Mouse (Mus musculus) intestine, embryonic 16.5 days (tissue): ENCODE results near the gene Rangap1. TPM values are rescaled to one million over a fixed set of nuclear protein-coding genes. Genes with fewer than 3 reads are reported as not detected.
A peak's percentile ranks its signal among the peaks of the same experiment; 100 is the strongest.

Experiments used
- ATAC-seq: fragments of 200-750 bp; cut with Nextera tagmentation; 2 replicates; pipeline ENCODE4 v1.8.0; 2017; ENCODE audit warnings: moderate TSS enrichment, moderate library complexity
- H3K27ac ChIP-seq: fragments of 300-500 bp; sonication (generic); 2 replicates; pipeline ENCODE4 v1.5.1; 2014; ENCODE audit warnings: mild to moderate bottlenecking, low read length
- H3K27me3 ChIP-seq: fragments of 300-500 bp; sonication (generic); replicated peaks from 2 replicates; pipeline ENCODE4 v1.6.1; 2014; ENCODE audit warnings: low read length, control low read depth, mixed read lengths; ENCODE audit not compliant: control insufficient read depth, insufficient read depth
- H3K36me3 ChIP-seq: fragments of 300-500 bp; sonication (generic); 2 replicates; pipeline ENCODE4 v1.6.1; 2014; ENCODE audit warnings: low read length, control low read depth; ENCODE audit not compliant: control insufficient read depth, insufficient read depth
- H3K4me1 ChIP-seq: fragments of 300-500 bp; sonication (generic); 2 replicates; pipeline ENCODE4 v1.6.1; 2014; ENCODE audit warnings: low read length, control low read depth, mixed read lengths; ENCODE audit not compliant: control insufficient read depth, insufficient read depth
- H3K4me2 ChIP-seq: fragments of 300-500 bp; sonication (generic); 2 replicates; pipeline ENCODE4 v1.6.1; 2014; ENCODE audit warnings: low read depth, low read length, control low read depth
- H3K4me3 ChIP-seq: fragments of 300-500 bp; sonication (generic); 2 replicates; pipeline ENCODE4 v1.5.1; 2014; ENCODE audit warnings: mild to moderate bottlenecking, low read length
- H3K9ac ChIP-seq: fragments of 300-500 bp; sonication (generic); 2 replicates; pipeline ENCODE4 v1.6.1; 2014; ENCODE audit warnings: low read depth, low read length
- H3K9me3 ChIP-seq: fragments of 300-500 bp; sonication (generic); 2 replicates; pipeline ENCODE4 v1.6.1; 2016; ENCODE audit warnings: low read length, control low read depth; ENCODE audit not compliant: control insufficient read depth
- WGBS: fragments of 180-500 bp; shearing (Covaris S2); extraction: QIAGEN DNeasy Blood & Tissue Kit; methylation state at CpG from one replicate; pipeline ENCODE4 v1.1.7; 2014; 5-methylcytosine and 5-hydroxymethylcytosine counted together
- polyA plus RNA-seq: library from polyadenylated mRNA; unstranded; fragments of >200 nt; fragmentation: Nextera tagmentation; extraction: Ambion mirVana; gene quantifications from 2 replicates; pipeline ENCODE4 v1.2.1, GENCODE M21; 2015

Rangap1 gene
- polyA plus RNA-seq, result 81.1 and 90.4 TPM in 2 replicates

- Histone ChIP-seq H3K27ac (peak within 1 kb of the TSS; percentile 80), H3K4me3 (peak within 1 kb of the TSS; percentile 90), H3K9ac (peak within 1 kb of the TSS; percentile 94), H3K4me2 (peak within 1 kb of the TSS; percentile 81), H3K9me3 (no peaks in the 10 kb centered on the region), H3K4me1 (peaks cover 7% of the 10 kb centered on the region), H3K36me3 (no peaks in the 10 kb centered on the region), H3K27me3 (no peaks in the 10 kb centered on the region)
- under 1% methylated on average over 63 of the region's 65 CpGs for WGBS
- ATAC-seq, result peak; percentile 88
Measured at GRCm38 (mm10) chr15:81744992-81745600, at the start of gene Rangap1, which contains the start of gene Zc3h7b. Gene Rangap1, minus strand, starts transcription at chr15:81745530. Gene Zc3h7b, plus strand, starts transcription at chr15:81745057.

- no peak for ATAC-seq
- no peak overlapping the region for H3K4me2 ChIP-seq
Measured at GRCm38 (mm10) chr15:81792444-81792843, 47.1 kb upstream of the Rangap1 start.

DNA sequence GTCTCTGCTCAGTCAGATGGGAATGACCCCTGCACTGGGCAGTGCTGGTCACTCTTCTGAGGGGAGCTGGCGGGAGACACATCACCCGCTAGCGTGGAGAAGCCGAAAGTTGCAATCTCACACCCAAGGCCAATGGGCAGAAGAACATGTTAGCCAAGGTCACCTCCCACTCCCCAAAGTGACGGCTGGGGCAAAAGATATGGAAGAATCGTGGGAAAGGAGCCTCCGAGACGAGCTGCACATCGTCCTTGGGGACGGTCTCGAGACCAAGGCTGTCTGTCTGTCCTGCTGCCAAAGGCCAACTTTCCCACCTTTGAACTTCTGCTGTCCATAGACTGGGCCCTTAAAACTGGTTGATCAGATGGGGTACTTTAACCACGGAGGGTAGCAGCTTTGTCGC lies 42.2 kb upstream of the Rangap1 start:
- Histone ChIP-seq H3K4me1 (0 out of 2 replicates have a peak, but pooled peaks cover 3% of the 10 kb centered on the region), H3K36me3 (peaks cover 18% of the 10 kb centered on the region; the same call in 1 of the 2 replicates)

More at GRCm38 (mm10) chr15:81792444-81792843, 47.1 kb upstream of the Rangap1 start:
- Histone ChIP-seq H3K36me3 (0 out of 2 replicates have a peak, but pooled peaks cover 8% of the 10 kb centered on the region), H3K27ac (no peak overlapping the region), H3K4me3 (no peak overlapping the region), H3K4me1 (no peaks in the 10 kb centered on the region), H3K27me3 (no peaks in the 10 kb centered on the region), H3K9me3 (no peaks in the 10 kb centered on the region), H3K9ac (no peak overlapping the region)
- WGBS, result 92% methylated on average over 9 of the region's 9 CpGs

DNA sequence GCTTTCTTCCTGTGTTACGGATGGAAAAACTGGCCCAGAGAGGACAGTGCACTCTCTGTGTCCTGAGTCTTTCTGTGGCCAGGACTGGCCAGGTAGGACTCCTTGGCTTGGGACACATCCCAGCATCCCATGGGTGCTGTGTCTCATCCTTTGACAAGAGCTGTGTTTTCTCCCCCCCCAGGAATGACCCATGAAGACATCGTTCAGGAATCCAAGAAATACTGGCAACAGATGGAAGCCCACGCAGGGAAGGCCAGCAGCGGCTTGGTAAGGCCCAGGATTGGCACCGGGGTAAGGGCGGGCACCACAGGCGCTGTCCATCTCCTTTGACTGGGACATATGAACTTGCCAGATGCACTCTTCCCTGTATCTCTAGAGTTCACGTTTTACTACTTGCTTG lies 40.4 kb upstream of the Rangap1 start:
- peaks cover 12% of the 10 kb centered on the region; the same call in 1 of the 2 replicates for H3K36me3 ChIP-seq
- no peaks in the 10 kb centered on the region for H3K9me3 ChIP-seq
- 94% methylated on average over 8 of the region's 8 CpGs for WGBS
- ATAC-seq, result no peak
- H3K4me1 ChIP-seq, result 0 out of 2 replicates have a peak, but pooled peaks cover 3% of the 10 kb centered on the region
- no peak overlapping the region for H3K4me2 ChIP-seq
- H3K27ac ChIP-seq, result no peak overlapping the region
- no peaks in the 10 kb centered on the region for H3K27me3 ChIP-seq
- H3K9ac ChIP-seq, result no peak overlapping the region
- H3K4me3 ChIP-seq, result no peak overlapping the region

More for the DNA sequence above, 42.2 kb upstream of the Rangap1 start:
- no peak overlapping the region for H3K4me3 ChIP-seq
- H3K4me2 ChIP-seq, result no peak overlapping the region
- H3K9me3 ChIP-seq, result no peaks in the 10 kb centered on the region
- H3K27me3 ChIP-seq, result no peaks in the 10 kb centered on the region
- H3K27ac ChIP-seq, result no peak overlapping the region
- ATAC-seq, result no peak
- H3K9ac ChIP-seq, result no peak overlapping the region
- WGBS, result 95% methylated on average over 13 of the region's 13 CpGs

DNA sequence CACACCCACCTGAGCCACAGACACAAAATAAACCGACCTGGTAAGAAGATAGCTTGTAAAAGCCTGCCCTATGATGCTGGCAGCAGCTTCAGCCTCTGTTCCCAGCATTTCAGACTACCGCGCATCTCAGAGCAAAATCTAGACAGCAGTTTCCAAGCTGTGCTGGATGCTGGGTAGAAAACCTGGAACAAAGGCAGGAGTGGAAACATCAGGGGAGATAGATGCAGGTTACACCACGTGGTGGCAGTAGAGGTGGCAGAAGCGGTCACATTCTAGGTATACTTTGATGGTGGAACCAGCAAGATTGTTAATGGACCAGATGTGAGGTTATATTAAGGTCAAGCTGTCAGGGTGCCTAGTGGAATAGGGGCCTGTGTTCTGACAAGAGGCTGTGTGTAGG lies 39.4 kb upstream of the Rangap1 start:
- no peak for ATAC-seq
- Histone ChIP-seq H3K4me1 (0 out of 2 replicates have a peak, but pooled peaks cover 3% of the 10 kb centered on the region), H3K27me3 (no peaks in the 10 kb centered on the region), H3K9me3 (no peaks in the 10 kb centered on the region), H3K4me2 (no peak overlapping the region), H3K4me3 (no peak overlapping the region), H3K27ac (no peak overlapping the region), H3K9ac (no peak overlapping the region), H3K36me3 (peaks cover 12% of the 10 kb centered on the region)
- 55% methylated on average over 5 of the region's 5 CpGs for WGBS

GRCm38 (mm10) chr15:81781816-81782215 lies 36.5 kb upstream of the Rangap1 start:
- Histone ChIP-seq H3K27ac (no peak overlapping the region), H3K4me3 (no peak overlapping the region), H3K4me1 (0 out of 2 replicates have a peak, but pooled peaks cover 3% of the 10 kb centered on the region), H3K9ac (no peak overlapping the region), H3K4me2 (no peak overlapping the region), H3K27me3 (no peaks in the 10 kb centered on the region), H3K36me3 (peaks cover 22% of the 10 kb centered on the region), H3K9me3 (no peaks in the 10 kb centered on the region)
- 85% methylated on average over 7 of the region's 7 CpGs for WGBS
- ATAC-seq, result no peak

GRCm38 (mm10) chr15:81776631-81777422 lies 31.5 kb upstream of the Rangap1 start:
- 87% methylated on average over 11 of the region's 11 CpGs for WGBS
- no peak overlapping the region for H3K4me2 ChIP-seq
- H3K4me3 ChIP-seq, result no peak overlapping the region
- no peak for ATAC-seq
- no peak overlapping the region for H3K9ac ChIP-seq
- no peak overlapping the region for H3K27ac ChIP-seq
- peaks cover 13% of the 10 kb centered on the region for H3K36me3 ChIP-seq
- H3K9me3 ChIP-seq, result no peaks in the 10 kb centered on the region
- H3K4me1 ChIP-seq, result no peaks in the 10 kb centered on the region
- no peaks in the 10 kb centered on the region for H3K27me3 ChIP-seq

GRCm38 (mm10) chr15:81774505-81775171 lies 29.3 kb upstream of the Rangap1 start:
- no peak overlapping the region for H3K4me3 ChIP-seq
- peaks cover 13% of the 10 kb centered on the region for H3K36me3 ChIP-seq
- H3K4me2 ChIP-seq, result no peak overlapping the region
- no peaks in the 10 kb centered on the region for H3K27me3 ChIP-seq
- no peak overlapping the region for H3K9ac ChIP-seq
- no peaks in the 10 kb centered on the region for H3K9me3 ChIP-seq
- H3K27ac ChIP-seq, result no peak overlapping the region
- no peak for ATAC-seq
- 88% methylated on average over 15 of the region's 15 CpGs for WGBS
- H3K4me1 ChIP-seq, result no peaks in the 10 kb centered on the region
